Mouse (Mus musculus) limb, embryonic 14.5 days (tissue): ENCODE measurements around the gene Wdr72. TPM values are rescaled to one million over a fixed set of nuclear protein-coding genes. Genes with fewer than 3 reads are reported as not detected.

ENCODE experiments used
- ATAC-seq: fragments of 200-750 bp; cut with Nextera tagmentation; 2 replicates; pipeline ENCODE4 v1.8.0; 2017; ENCODE audit warnings: low read depth, moderate number of reproducible peaks, moderate TSS enrichment; ENCODE audit not compliant: low FRiP score
- DNase-seq: peaks from one replicate; pipeline ENCODE4 v3.0.0-alpha.2; 2015; ENCODE audit warnings: low spot score
- H3K27ac ChIP-seq: fragments of 300-500 bp; sonication (generic); replicated peaks from 2 replicates; pipeline ENCODE4 v1.5.1; 2014; ENCODE audit warnings: low read depth, mild to moderate bottlenecking, low read length, moderate library complexity, mixed read lengths
- H3K27me3 ChIP-seq: fragments of 300-500 bp; sonication (generic); 2 replicates; pipeline ENCODE4 v1.6.1; 2014; ENCODE audit warnings: low read length, mixed read lengths; ENCODE audit not compliant: control insufficient read depth, insufficient read depth
- H3K36me3 ChIP-seq: fragments of 300-500 bp; sonication (generic); 2 replicates; pipeline ENCODE4 v1.6.1; 2014; ENCODE audit warnings: mild to moderate bottlenecking, low read length, moderate library complexity, mixed read lengths; ENCODE audit not compliant: control insufficient read depth, insufficient read depth
- H3K4me1 ChIP-seq: fragments of 300-500 bp; sonication (generic); 2 replicates; pipeline ENCODE4 v1.6.1; 2014; ENCODE audit warnings: antibody characterized with exemption, low read length, mixed read lengths; ENCODE audit not compliant: control insufficient read depth, insufficient read depth
- H3K4me2 ChIP-seq: fragments of 300-500 bp; sonication (generic); replicated peaks from 2 replicates; pipeline ENCODE4 v1.6.1; 2014; ENCODE audit warnings: low read depth, mild to moderate bottlenecking, low read length, moderate library complexity; ENCODE audit not compliant: severe bottlenecking
- H3K4me3 ChIP-seq: fragments of 300-500 bp; sonication (generic); replicated peaks from 2 replicates; pipeline ENCODE4 v1.5.1; 2014; ENCODE audit warnings: low read length
- H3K9ac ChIP-seq: fragments of 300-500 bp; sonication (generic); 2 replicates; pipeline ENCODE4 v1.6.1; 2014; ENCODE audit warnings: mild to moderate bottlenecking, low read depth, low read length, moderate library complexity; ENCODE audit not compliant: severe bottlenecking
- H3K9me3 ChIP-seq: fragments of 300-500 bp; sonication (generic); 2 replicates; pipeline ENCODE4 v1.6.1; 2016; ENCODE audit warnings: low read length; ENCODE audit not compliant: control insufficient read depth
- POLR2A ChIP-seq: fragments of 200-500 bp; IDR thresholded peaks from 2 replicates; pipeline ENCODE4 v1.8.0; 2012; ENCODE audit warnings: inconsistent platforms, mild to moderate bottlenecking, moderate library complexity, borderline replicate concordance; ENCODE audit not compliant: insufficient read depth, insufficient read length; ENCODE audit errors: extremely low read depth
- WGBS: fragments of 180-500 bp; shearing (Covaris S2); extraction: QIAGEN DNeasy Blood & Tissue Kit; methylation state at CpG from one replicate; pipeline ENCODE4 v1.1.7; 2014; 5-methylcytosine and 5-hydroxymethylcytosine counted together
- polyA plus RNA-seq, 2 experiments: library from polyadenylated mRNA; depleted of rRNA in 1 of 2; stranded (reverse) in 1 of 2; unstranded in 1 of 2; fragments of >200 nt; fragmentation: Nextera tagmentation in 1 of 2; extraction: Ambion mirVana in 1 of 2; gene quantifications; 2 replicates each; pipeline versions ENCODE4 v1.2.1 to v1.2.3; 2012 to 2014

Wdr72 gene
- polyA plus RNA-seq, 2 experiments: 0.14 to 0.25 TPM

DNA sequence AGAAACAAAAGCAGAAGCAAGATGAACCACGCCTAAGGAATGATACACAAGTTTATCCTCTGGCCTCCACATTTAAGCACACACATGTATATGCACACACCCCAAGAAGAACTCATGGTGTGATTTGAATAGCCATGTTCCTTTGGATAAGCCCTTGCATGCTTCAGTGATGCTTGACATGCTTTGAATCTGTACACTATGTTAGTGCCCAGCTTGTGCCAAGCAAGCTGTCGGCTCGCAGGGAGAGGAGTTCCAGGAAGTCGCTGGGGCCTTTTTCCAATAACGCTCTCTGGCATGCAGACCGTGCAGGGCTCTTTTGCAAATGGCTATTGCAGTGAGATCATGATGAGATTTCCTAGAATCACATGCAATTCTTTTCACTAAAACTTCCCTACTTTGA is 118.1 kb downstream of the Wdr72 start:
- DNase-seq: no peak
- H3K4me2 ChIP-seq: no peak overlapping the region
- 55% methylated on average over 6 of the region's 6 CpGs for WGBS
- H3K27me3 ChIP-seq: no peaks in the 10 kb centered on the region
- no peak overlapping the region for H3K27ac ChIP-seq
- no peak for ATAC-seq
- no peak for TF ChIP-seq POLR2A
- no peaks in the 10 kb centered on the region for H3K36me3 ChIP-seq
- H3K9me3 ChIP-seq: no peaks in the 10 kb centered on the region
- H3K4me3 ChIP-seq: no peak overlapping the region
- H3K9ac ChIP-seq: no peak overlapping the region
- H3K4me1 ChIP-seq: no peaks in the 10 kb centered on the region

DNA sequence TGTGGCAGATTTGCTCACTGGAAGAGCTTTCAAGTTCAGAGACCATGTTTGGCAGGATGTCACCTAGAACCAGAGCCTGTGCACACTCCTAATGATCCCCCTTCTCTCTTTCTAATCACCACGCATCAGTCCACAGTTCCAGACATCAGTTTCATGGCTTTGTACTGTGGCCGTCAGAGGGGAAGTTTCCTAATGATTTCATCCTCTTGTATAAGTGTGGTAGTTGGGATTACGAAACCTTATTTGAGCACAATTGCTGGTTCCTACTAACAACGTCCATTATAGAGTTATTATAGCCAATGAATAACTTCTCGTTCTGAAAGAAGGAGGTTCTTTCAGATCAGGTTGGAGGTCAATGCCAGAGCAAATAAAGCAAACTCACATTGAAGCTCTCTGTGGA is 131.1 kb downstream of the Wdr72 start:
- Histone ChIP-seq H3K4me3 (no peak overlapping the region), H3K4me2 (no peak overlapping the region), H3K9me3 (no peaks in the 10 kb centered on the region), H3K27me3 (no peaks in the 10 kb centered on the region), H3K9ac (no peak overlapping the region), H3K4me1 (no peaks in the 10 kb centered on the region), H3K36me3 (no peaks in the 10 kb centered on the region), H3K27ac (no peak overlapping the region)
- WGBS: 67% methylated on average over 5 of the region's 5 CpGs
- no peak for DNase-seq
- TF ChIP-seq POLR2A: no peak
- no peak for ATAC-seq

DNA sequence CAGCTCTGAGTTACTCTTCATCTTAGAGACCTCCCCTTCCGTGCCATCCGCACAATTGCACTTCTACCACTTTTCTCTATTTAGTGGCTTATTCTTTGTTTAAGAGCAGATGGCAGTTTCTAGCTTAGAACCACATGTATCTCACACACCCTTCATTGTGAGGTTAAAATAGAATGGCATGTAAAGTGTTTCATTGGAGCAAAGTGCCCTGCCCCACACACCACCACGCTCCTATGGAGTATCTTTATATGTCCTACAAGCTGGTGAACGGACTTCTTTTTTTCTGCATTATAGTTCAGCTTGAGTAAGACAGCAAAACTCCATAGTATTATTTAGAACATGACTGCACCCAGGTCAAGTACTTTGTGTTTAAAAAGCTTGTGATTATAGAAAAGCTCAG is 137.9 kb downstream of the Wdr72 start:
- no peak for DNase-seq
- Histone ChIP-seq H3K4me3 (no peak overlapping the region), H3K4me2 (no peak overlapping the region), H3K27me3 (no peaks in the 10 kb centered on the region), H3K9ac (no peak overlapping the region), H3K4me1 (no peaks in the 10 kb centered on the region), H3K36me3 (no peaks in the 10 kb centered on the region), H3K27ac (no peak overlapping the region), H3K9me3 (no peaks in the 10 kb centered on the region)
- TF ChIP-seq POLR2A: no peak
- no peak for ATAC-seq
- 85% methylated on average over 4 of the region's 4 CpGs for WGBS

DNA sequence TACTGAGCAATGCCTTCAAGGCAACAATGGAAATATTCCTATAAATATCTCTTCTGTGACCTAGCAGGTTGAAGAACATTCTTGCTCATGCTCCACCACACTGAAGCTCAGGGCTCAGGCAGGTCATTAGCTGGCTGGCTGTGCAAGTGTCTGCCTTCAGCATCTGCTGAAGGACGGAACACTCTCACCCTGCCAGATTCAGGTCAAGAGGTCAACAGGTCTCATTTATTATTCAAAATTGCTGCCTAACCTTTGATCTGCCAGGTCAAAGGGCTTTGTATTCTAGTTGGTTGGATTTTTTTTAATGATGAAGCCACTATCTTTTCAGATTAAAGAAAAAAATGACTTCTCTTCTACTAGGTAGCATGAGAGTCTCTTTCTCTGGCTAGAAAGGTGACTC is 139.3 kb downstream of the Wdr72 start:
- no peaks in the 10 kb centered on the region for H3K36me3 ChIP-seq
- H3K4me2 ChIP-seq: no peak overlapping the region
- no peak for DNase-seq
- H3K9ac ChIP-seq: no peak overlapping the region
- ATAC-seq: no peak
- no peaks in the 10 kb centered on the region for H3K27me3 ChIP-seq
- H3K9me3 ChIP-seq: no peaks in the 10 kb centered on the region
- H3K4me1 ChIP-seq: no peaks in the 10 kb centered on the region
- no peak overlapping the region for H3K4me3 ChIP-seq
- 15% methylated on average over 1 of the region's 1 CpGs for WGBS
- no peak overlapping the region for H3K27ac ChIP-seq
- no peak for TF ChIP-seq POLR2A

DNA sequence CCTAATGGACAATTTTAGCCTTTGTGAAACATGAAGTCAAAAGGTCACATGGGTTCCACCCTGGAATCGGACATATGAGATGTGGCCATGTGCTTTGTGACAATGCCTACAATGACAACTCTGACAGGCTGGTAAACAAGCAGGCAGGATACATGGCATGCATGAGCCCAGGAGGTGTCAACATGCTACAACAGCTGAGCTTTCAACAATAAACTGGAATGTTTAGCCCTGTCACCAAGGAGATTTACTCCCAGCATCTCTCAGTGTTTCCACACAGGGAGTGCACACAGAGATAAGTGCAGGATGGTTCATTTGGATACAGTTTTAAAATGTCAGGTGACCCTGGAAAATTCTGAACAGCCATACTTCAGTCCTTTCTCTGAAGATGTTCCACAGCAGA is 140.4 kb downstream of the Wdr72 start:
- no peak overlapping the region for H3K4me3 ChIP-seq
- no peak for ATAC-seq
- H3K36me3 ChIP-seq: no peaks in the 10 kb centered on the region
- 52% methylated on average over 1 of the region's 1 CpGs for WGBS
- no peak for DNase-seq
- no peak for TF ChIP-seq POLR2A
- no peaks in the 10 kb centered on the region for H3K4me1 ChIP-seq
- H3K27ac ChIP-seq: no peak overlapping the region
- no peaks in the 10 kb centered on the region for H3K9me3 ChIP-seq
- H3K27me3 ChIP-seq: no peaks in the 10 kb centered on the region
- no peak overlapping the region for H3K4me2 ChIP-seq
- no peak overlapping the region for H3K9ac ChIP-seq

DNA sequence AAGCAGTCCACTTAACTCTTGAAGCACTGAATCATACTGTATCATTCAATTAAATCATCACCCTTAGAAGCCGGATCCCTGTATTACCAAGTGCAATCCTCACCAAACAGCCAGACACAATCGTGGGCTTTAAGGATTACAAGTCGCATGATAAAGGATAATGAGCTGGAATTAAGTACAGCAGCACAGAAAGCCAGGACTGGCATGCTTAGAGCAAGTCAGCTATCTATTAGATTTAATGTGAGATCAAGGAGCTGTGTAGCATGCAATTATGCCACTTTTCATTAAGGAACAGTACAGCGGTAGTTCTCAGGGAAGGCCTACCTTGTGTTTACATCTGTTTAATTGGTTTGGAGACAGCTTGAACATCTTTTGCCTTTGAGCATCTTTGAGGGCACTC is 148.2 kb downstream of the Wdr72 start:
- no peak for TF ChIP-seq POLR2A
- DNase-seq: no peak
- H3K4me3 ChIP-seq: no peak overlapping the region
- H3K27ac ChIP-seq: no peak overlapping the region
- no peak overlapping the region for H3K9ac ChIP-seq
- no peaks in the 10 kb centered on the region for H3K4me1 ChIP-seq
- H3K27me3 ChIP-seq: no peaks in the 10 kb centered on the region
- no peak for ATAC-seq
- 40% methylated on average over 4 of the region's 4 CpGs for WGBS
- H3K4me2 ChIP-seq: no peak overlapping the region
- H3K36me3 ChIP-seq: no peaks in the 10 kb centered on the region
- no peaks in the 10 kb centered on the region for H3K9me3 ChIP-seq
